Mouse (Mus musculus): ENCODE data around the gene Fkbp11.

- TF ChIP-seq CTCF (IDR thresholded peaks at IDR 0.05; ENCODE audit: low read depth) (no peak), EP300 (optimal IDR thresholded peaks at IDR 0.05) (no peak)
These were observed 25.0 kb upstream of the Fkbp11 start for GRCm38 (mm10) chr15:98753021-98753423.

Data from stomach, postnatal 0 days (tissue).